20 mouse cellular contexts compared by ENCODE assay signal in the genomic region with DNA sequence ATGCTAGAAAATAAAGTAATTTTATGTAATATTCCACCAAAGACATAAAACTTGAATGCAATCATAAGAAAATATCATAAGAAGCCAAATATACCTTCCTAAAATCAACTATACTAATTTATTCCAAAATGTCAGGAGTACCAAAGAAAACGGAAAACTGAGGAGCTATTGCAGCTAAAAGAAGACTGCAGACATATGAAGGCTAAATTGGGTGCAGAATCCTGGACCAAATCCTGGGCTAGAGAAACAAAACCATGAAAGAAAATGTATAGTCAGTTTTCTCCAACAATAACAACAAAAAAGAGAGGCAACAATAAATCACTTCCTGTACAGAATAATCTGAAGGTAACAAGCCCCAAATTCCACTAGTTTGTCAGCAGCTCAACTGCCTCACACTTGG.
A peak's percentile ranks its signal among the peaks of the same experiment; 100 is the strongest.
DNase-seq lines count a peak whose midpoint lies in the region; ATAC-seq lines count a peak whose summit lies in the region.
"Had no signal": no experiment of that assay in that cellular context is flagged by ENCODE, and none has a peak within 500 bp of the region (broad histone marks: within the 10 kb centered on the region; RNA-seq: fewer than 3 reads in every experiment).

No protein-coding gene starts in this region.

- no peak for DNase-seq in frontal cortex, postnatal 25 days (ENCODE audit: low spot score in 2 of 2)
- DNase-seq in brain, adult 2 months (ENCODE audit: low read depth, low spot score), result peak; percentile 35
- DNase-seq in telencephalon, adult 2 months (ENCODE audit: low read depth, low spot score), result peak; percentile 46
- no peak for DNase-seq in kidney, adult 11 months
- no peak for DNase-seq in left cerebral cortex, adult 8-10 months (ENCODE audit: low spot score in 2 of 2)
- DNase-seq: adrenal gland, adult 2 months; adrenal gland, adult 8-10 months; adrenal gland, postnatal 10 days; adrenal gland, postnatal 14 days; adrenal gland, postnatal 25 days; adrenal gland, postnatal 36 days; B cell, adult 2 months; cerebellum, adult 11 months; cerebellum, adult 11-12 months; cerebellum, adult 18-20 months; cerebellum, adult 2 months had no signal

- ATAC-seq in frontal cortex, adult (ENCODE audit: low TSS enrichment), result peak; percentile 85
- ATAC-seq: activated CD4-positive, CD25-positive, alpha-beta regulatory T cell, adult 4 months; CD4-positive, CD25-positive, alpha-beta regulatory T cell, adult 4 months; Patski had no signal

Comparison
In these comparisons a context has a peak if more than half of its experiments do, and no peak if none do; other contexts are left out.
1. DNase-seq: peak in brain, adult 2 months (single experiment) and telencephalon, adult 2 months (single experiment); none in frontal cortex, postnatal 25 days (0 of 2), kidney, adult 11 months (single experiment) and left cerebral cortex, adult 8-10 months (0 of 2).